Mouse (Mus musculus): ENCODE results near the gene Lama2.
"Not testable (repeated sequence)": the region's sequence is repeated elsewhere in the genome, so short reads cannot be mapped to it uniquely, and the experiment has no call there.

Gene Lama2

GRCm38 (mm10) chr10:26936056-26936455 is 683.5 kb downstream of the Lama2 start:
- in situ Hi-C loops (cut with MboI, MseI), result not testable (repeated sequence)
